Mouse (Mus musculus) cerebellum, postnatal 14 days (tissue): ENCODE measurements around the gene Acnat1.
"Not testable (repeated sequence)": the region's sequence is repeated elsewhere in the genome, so short reads cannot be mapped to it uniquely, and the experiment has no call there.

Source experiments
- DNase-seq, 2 experiments: peaks; one replicate each; pipeline ENCODE4 v3.0.0; 2021; ENCODE audit warnings: mixed read lengths in 2 of 2

Acnat1 gene

DNA sequence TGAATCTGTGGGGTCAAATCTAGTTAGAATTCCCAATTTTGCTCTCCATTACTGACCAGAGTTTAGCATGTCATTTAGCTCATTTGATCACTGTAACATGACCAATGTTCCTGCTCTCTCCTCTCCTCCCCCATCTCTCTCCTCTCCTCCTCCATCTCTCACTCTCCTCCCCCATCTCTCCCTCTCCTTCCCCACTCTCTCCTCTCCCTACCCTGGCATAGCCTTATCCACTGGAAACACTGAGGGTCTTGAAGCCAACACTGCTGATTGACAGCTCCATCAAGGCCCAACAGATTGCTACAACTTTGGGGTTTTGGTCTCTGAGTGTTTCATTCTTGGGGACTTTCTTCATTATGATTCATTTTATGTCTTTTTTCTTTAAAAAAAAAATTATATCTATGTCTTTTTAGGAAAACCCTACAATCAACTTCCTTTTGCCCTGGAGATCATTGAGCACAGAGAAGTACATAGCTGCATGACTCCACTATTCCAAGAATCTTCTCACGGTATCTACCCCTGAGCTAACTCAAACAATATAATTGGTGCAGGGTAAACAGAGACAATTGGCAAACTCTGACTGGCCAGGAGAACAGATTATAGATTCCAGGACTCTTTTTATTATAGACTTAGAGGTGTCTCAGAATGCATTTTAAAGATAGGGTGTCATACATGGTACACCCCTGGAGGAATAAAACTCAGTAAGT lies 21.7 kb downstream of the Acnat1 start:
- no peak for DNase-seq

DNA sequence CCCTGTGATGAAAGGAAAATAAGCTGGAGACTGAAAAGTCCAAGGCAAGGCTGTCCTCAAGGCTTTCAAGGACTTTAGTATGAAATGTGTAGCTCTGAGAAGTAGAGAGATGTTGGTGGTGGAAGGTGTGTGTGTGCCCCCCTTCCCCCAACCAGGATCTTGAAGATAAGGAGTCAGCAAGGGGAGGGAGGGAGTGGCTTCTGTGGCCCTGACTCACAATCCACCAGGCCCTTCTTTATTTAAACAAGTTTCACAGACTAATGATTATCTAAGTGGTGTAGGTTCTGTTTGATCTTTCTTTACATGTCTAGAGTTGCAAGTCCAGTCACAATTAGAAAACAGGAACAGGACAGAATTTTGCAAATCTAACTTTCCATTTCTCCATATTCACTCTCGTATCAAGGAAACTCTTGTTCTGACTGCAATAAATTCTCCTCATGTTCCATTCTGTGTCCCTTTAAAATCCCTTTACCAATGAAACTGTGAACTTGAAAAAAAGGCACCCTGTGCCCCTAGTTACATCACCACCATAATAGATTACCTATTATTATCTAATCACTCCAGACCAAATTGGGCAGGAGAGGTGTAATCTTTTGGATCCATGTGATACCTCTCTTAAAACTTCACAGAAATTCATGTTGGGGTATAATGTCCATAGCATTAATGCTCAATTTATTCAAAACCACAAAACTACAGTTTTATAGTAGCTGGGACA lies 22.4 kb downstream of the Acnat1 start:
- not testable (repeated sequence) for DNase-seq

DNA sequence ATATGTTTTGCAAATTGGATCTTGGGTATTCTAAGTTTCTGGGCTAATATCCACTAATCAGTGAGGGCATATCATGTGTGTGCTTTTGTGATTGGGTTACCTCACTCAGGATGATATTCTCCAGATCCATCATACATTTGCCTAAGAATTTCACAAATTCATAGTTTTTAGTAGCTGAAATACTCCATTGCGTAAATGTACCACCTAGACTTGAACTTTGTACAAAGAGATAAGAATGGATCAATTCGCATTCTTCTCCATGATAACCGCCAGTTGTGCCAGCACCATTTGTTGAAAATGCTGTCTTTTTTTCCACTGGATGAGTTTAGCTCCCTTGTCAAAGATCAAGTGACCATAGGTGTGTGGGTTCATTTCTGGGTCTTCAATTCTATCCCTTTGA lies 36.7 kb downstream of the Acnat1 start:
- DNase-seq: not testable (repeated sequence)

DNA sequence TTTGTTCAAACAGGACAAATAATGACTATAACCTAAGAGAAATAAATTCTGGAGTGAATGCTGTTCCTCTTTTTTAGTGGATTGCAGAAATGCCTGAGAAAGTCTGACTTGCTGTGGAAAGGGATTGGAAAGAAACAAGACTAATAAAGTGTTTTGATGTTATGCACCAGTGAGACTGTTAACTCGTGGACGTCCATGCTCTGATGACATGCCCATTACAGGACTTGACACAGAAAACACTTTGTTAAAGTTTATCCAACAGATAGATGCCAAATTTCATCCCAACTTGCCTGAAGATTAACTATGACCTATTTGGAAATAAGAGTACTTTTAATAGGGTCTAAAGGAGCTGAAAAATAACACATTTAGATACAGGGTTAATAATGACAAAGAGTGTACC lies 63.6 kb downstream of the Acnat1 start:
- not testable (repeated sequence) for DNase-seq

DNA sequence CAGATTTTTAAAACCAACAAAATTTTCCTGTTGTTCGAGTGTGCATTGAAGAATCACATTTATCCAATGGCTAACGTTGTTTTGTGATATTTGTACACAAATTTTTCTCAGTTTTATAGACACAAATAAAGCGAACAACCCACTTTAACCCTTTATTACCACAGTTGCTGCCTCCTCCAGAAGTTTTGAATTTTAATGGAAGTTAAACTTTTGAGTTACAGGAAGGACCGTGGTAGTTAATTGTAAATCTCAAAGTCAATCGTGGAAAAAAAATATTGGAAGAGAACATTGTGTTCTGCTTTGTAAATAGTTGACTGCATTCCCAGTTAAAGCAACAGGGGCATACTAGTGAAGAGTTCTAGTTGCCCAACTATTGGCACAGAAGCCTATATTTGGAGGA lies 65.8 kb downstream of the Acnat1 start, which contains the start of gene Acnat2:
Gene Acnat2, minus strand, starts transcription at position 195 of the 400 bp plus-strand sequence.
- not testable (repeated sequence) for DNase-seq
